Comparison of ENCODE assay signal across 22 mouse cellular contexts in genomic region chr13:93022158-93022557, GRCm38 (mm10).
"Had no signal": no experiment of that assay in that cellular context is flagged by ENCODE, and none has a peak within 500 bp of the region (broad histone marks: within the 10 kb centered on the region; RNA-seq: fewer than 3 reads in every experiment).

No protein-coding gene starts in this region.

- H3K9me3 ChIP-seq: heart, embryonic 10.5 days; heart, embryonic 12.5 days; hindbrain, embryonic 13.5 days; hindbrain, embryonic 15.5 days; intestine, embryonic 15.5 days; limb, embryonic 10.5 days; limb, embryonic 12.5 days; liver, embryonic 13.5 days; liver, embryonic 15.5 days had no signal

- H3K4me3 ChIP-seq: heart, embryonic 10.5 days; heart, embryonic 12.5 days; hindbrain, embryonic 13.5 days; hindbrain, embryonic 15.5 days; intestine, embryonic 15.5 days; layer of hippocampus, adult 2 months; left cerebral cortex, adult 2 months; limb, embryonic 10.5 days; limb, embryonic 12.5 days; liver, embryonic 13.5 days; liver, embryonic 15.5 days had no signal

- DNase-seq: forebrain, postnatal 0 days; gastrocnemius, postnatal 36 days; kidney, adult 2 months; kidney, adult 9 months; kidney, postnatal 14 days; kidney, postnatal 36 days; liver; liver, embryonic 13.5 days; liver, postnatal 0 days had no signal

- H3K27ac ChIP-seq: heart, embryonic 10.5 days; hindbrain, embryonic 13.5 days; hindbrain, embryonic 15.5 days; intestine, embryonic 15.5 days; layer of hippocampus, adult 2 months; left cerebral cortex, adult 2 months; limb, embryonic 10.5 days; limb, embryonic 12.5 days; liver, embryonic 13.5 days; liver, embryonic 15.5 days had no signal

- H3K4me2 ChIP-seq: heart, embryonic 12.5 days; hindbrain, embryonic 13.5 days; hindbrain, embryonic 15.5 days; intestine, embryonic 15.5 days; limb, embryonic 12.5 days; liver, embryonic 11.5 days; liver, embryonic 13.5 days; liver, embryonic 15.5 days had no signal

- H3K27me3 ChIP-seq: heart, embryonic 12.5 days; hindbrain, embryonic 13.5 days; hindbrain, embryonic 15.5 days; intestine, embryonic 15.5 days; limb, embryonic 12.5 days; liver, embryonic 13.5 days; liver, embryonic 15.5 days had no signal

- H3K36me3 ChIP-seq: heart, embryonic 10.5 days; heart, embryonic 12.5 days; hindbrain, embryonic 13.5 days; hindbrain, embryonic 15.5 days; intestine, embryonic 15.5 days; limb, embryonic 10.5 days; limb, embryonic 12.5 days; liver, embryonic 13.5 days; liver, embryonic 15.5 days had no signal

- H3K4me1 ChIP-seq: heart, embryonic 10.5 days; heart, embryonic 12.5 days; hindbrain, embryonic 13.5 days; hindbrain, embryonic 15.5 days; intestine, embryonic 15.5 days; limb, embryonic 10.5 days; liver, embryonic 13.5 days; liver, embryonic 15.5 days had no signal

- ATAC-seq: forebrain, postnatal 0 days; inflammation-experienced regulatory T-cells, adult 6 months; intestine, embryonic 15.5 days; intestine, postnatal 0 days; liver, postnatal 0 days had no signal

- H3K9ac ChIP-seq: forebrain, postnatal 0 days; heart, embryonic 12.5 days; hindbrain, embryonic 13.5 days; hindbrain, embryonic 15.5 days; intestine, embryonic 15.5 days; limb, embryonic 12.5 days; liver, embryonic 13.5 days; liver, embryonic 15.5 days; liver, postnatal 0 days had no signal
